7 mouse cellular contexts compared by ENCODE assay signal in genomic region chr12:91766338-91767107, GRCm38 (mm10). TPM values are rescaled to one million over a fixed set of nuclear protein-coding genes. Genes with fewer than 3 reads are reported as not detected.
DNase-seq lines count a peak whose midpoint lies in the region; ATAC-seq and TF ChIP-seq lines count a peak whose summit lies in the region.

No protein-coding gene starts in this region.

- H3K9ac ChIP-seq in hindbrain, embryonic 14.5 days = peak overlapping the region; percentile 35; the same call in 1 of the 2 replicates

- 9% methylated on average over 14 of the region's 14 CpGs for WGBS in bone marrow, adult 2 months
- WGBS in hindbrain, embryonic 14.5 days = 17% methylated on average over 14 of the region's 14 CpGs
- WGBS in midbrain, embryonic 10.5 days = 55% methylated on average over 14 of the region's 14 CpGs

- no peak for TF ChIP-seq CTCF in G1E (IDR thresholded peaks at IDR 0.05; ENCODE audit: low read depth, low read length)
- no peak for TF ChIP-seq CTCF in bone marrow, adult 2 months (IDR thresholded peaks at IDR 0.05; ENCODE audit: control insufficient read depth, insufficient read depth, low read length)
- TF ChIP-seq CTCF in gastrocnemius, adult 2 months (IDR thresholded peaks at IDR 0.05) = no peak

- H3K4me2 ChIP-seq in hindbrain, embryonic 14.5 days (replicated peaks) = peak overlapping the region; percentile 40

- peaks cover 26% of the 10 kb centered on the region for H3K36me3 ChIP-seq in G1E (replicated peaks)
- H3K36me3 ChIP-seq in hindbrain, embryonic 14.5 days (replicated peaks; ENCODE audit: control insufficient read depth, insufficient read depth) = no peaks in the 10 kb centered on the region
- 0 out of 2 replicates have a peak, but pooled peaks cover 6% of the 10 kb centered on the region for H3K36me3 ChIP-seq in midbrain, embryonic 10.5 days

- H3K4me1 ChIP-seq in G1E (ENCODE audit: insufficient read depth, low read depth, low read length) = peaks cover 85% of the 10 kb centered on the region
- peaks cover 6% of the 10 kb centered on the region for H3K4me1 ChIP-seq in bone marrow, adult 2 months (ENCODE audit: control insufficient read depth, insufficient read depth, low read length)
- H3K4me1 ChIP-seq in hindbrain, embryonic 14.5 days (replicated peaks; ENCODE audit: control insufficient read depth, insufficient read depth, low read length) = peaks cover 18% of the 10 kb centered on the region
- H3K4me1 ChIP-seq in midbrain, embryonic 10.5 days = peaks cover 39% of the 10 kb centered on the region

- intact Hi-C loops in gastrocnemius, adult 2 months (cut with DNase I) = no loop called here
- intact Hi-C loops in left cerebral cortex, postnatal 4 days (cut with DNase I) = no loop called here

- H3K9me3 ChIP-seq in G1E (replicated peaks) = no peaks in the 10 kb centered on the region
- no peaks in the 10 kb centered on the region for H3K9me3 ChIP-seq in hindbrain, embryonic 14.5 days (ENCODE audit: control insufficient read depth, low read length)
- no peaks in the 10 kb centered on the region for H3K9me3 ChIP-seq in midbrain, embryonic 10.5 days (replicated peaks)

- no peaks in the 10 kb centered on the region for H3K27me3 ChIP-seq in G1E (ENCODE audit: insufficient read depth, low read length)
- H3K27me3 ChIP-seq in hindbrain, embryonic 14.5 days (ENCODE audit: control insufficient read depth, insufficient read depth, low read length) = no peaks in the 10 kb centered on the region
- no peaks in the 10 kb centered on the region for H3K27me3 ChIP-seq in midbrain, embryonic 10.5 days (ENCODE audit: low read depth, poor library complexity, severe bottlenecking)

- peak overlapping the region; percentile 49; the same call in 1 of the 2 replicates for H3K4me3 ChIP-seq in G1E (ENCODE audit: low read depth, low read length)
- peak overlapping the region; percentile 57 for H3K4me3 ChIP-seq in bone marrow, adult 2 months (replicated peaks; ENCODE audit: control insufficient read depth, low read depth, low read length)
- H3K4me3 ChIP-seq in gastrocnemius, adult 2 months = peak overlapping the region; percentile 66
- no peak overlapping the region for H3K4me3 ChIP-seq in hindbrain, embryonic 14.5 days (replicated peaks; ENCODE audit: low read length)
- H3K4me3 ChIP-seq in midbrain, embryonic 10.5 days = peak overlapping the region; percentile 0; the same call in 1 of the 2 replicates

- peak; percentile 30; the same call in 1 of the 2 replicates for ATAC-seq in G1E (ENCODE audit: extremely low read depth, insufficient number of reproducible peaks, low FRiP score, poor library complexity, severe bottlenecking)
- peak; percentile 77; the same call in 1 of the 2 replicates for ATAC-seq in hindbrain, embryonic 14.5 days (ENCODE audit: low FRiP score)

- TF ChIP-seq POLR2A in bone marrow, adult 2 months (IDR thresholded peaks at IDR 0.05; ENCODE audit: borderline replicate concordance, control insufficient read depth, low read depth, low read length) = no peak

- peak overlapping the region; percentile 86 for H3K27ac ChIP-seq in bone marrow, adult 2 months (ENCODE audit: control insufficient read depth, insufficient read depth, low read depth, low read length, poor library complexity)
- H3K27ac ChIP-seq in gastrocnemius, adult 2 months = peak overlapping the region; percentile 88
- no peak overlapping the region for H3K27ac ChIP-seq in hindbrain, embryonic 14.5 days
- H3K27ac ChIP-seq in midbrain, embryonic 10.5 days (replicated peaks) = peak overlapping the region; percentile 61

- no peak for DNase-seq in G1E (ENCODE audit: low spot score)
- peak; percentile 77 for DNase-seq in gastrocnemius, adult 2 months
- DNase-seq in hindbrain, embryonic 14.5 days (ENCODE audit: low spot score) = peak; percentile 43
- peak; percentile 43 for DNase-seq in left cerebral cortex, postnatal 4 days
- DNase-seq in midbrain, embryonic 10.5 days (ENCODE audit: low spot score) = peak; percentile 39
- peak; percentile 21 to 39 for DNase-seq in spleen, postnatal 14 days (ENCODE audit: low spot score in 2 of 2)

RNA-seq across cellular contexts. Expression of gene Ston2, which starts 21.7 kb away (rescaled TPM):
- total RNA-seq in G1E (2014; fragmentation: Nextera tagmentation) = 110 TPM in 2 replicates
- 33.4 and 34.0 TPM in 2 replicates for total RNA-seq in G1E (2017)
- 69.8 and 74.5 TPM in 2 replicates for polyA plus RNA-seq in G1E (2012)
- 3.9 and 14.0 TPM in 2 replicates for polyA plus RNA-seq in bone marrow, adult 2 months (2011; ENCODE audit: insufficient read depth, insufficient read length, low replicate concordance, missing spikeins)
- total RNA-seq in gastrocnemius, adult 2 months (2021) = 10 to 100 TPM; 53.3 to 61.6 TPM
- polyA plus RNA-seq in hindbrain, embryonic 14.5 days (2014; fragmentation: Nextera tagmentation; extraction: Ambion mirVana) = 9.0 and 9.5 TPM in 2 replicates
- 10 to 100 TPM; 14.2 to 16.6 TPM for total RNA-seq in left cerebral cortex, postnatal 4 days (2021)
- polyA plus RNA-seq in midbrain, embryonic 10.5 days (2016; fragmentation: Nextera tagmentation; extraction: Ambion mirVana) = 9.4 and 9.9 TPM in 2 replicates
